Mouse (Mus musculus) heart, adult 9 months (tissue): ENCODE measurements around the gene Olfr134.
"Not testable (repeated sequence)": the region's sequence is repeated elsewhere in the genome, so short reads cannot be mapped to it uniquely, and the experiment has no call there.

Experiments used
- DNase-seq, 2 experiments: peaks; one replicate each; pipeline ENCODE4 v3.0.0; 2022; ENCODE audit warnings: low spot score in 2 of 2

The Olfr134 gene

DNA sequence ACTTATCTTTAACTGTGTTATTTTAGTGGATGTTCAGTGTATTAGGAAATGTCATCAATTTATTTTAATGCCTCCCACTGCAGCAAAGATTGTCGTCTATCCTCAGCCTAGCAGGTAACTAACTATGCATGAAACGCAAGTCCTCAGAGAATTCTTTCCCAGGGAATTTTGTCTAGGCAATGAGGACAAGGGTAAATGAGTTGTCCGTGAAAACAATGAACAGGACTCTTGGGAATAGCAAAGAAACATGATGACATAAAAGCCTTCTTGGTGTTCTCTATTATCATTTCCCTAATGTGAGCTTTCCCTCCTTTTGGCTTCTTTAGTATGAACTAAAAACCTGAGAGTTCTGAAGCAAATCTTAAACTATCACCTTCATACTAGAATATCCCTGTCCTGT lies at the start of gene Olfr134:
Gene Olfr134 (plus strand): TSS at position 301 of the 400 bp plus-strand sequence.
- no peak for DNase-seq

DNA sequence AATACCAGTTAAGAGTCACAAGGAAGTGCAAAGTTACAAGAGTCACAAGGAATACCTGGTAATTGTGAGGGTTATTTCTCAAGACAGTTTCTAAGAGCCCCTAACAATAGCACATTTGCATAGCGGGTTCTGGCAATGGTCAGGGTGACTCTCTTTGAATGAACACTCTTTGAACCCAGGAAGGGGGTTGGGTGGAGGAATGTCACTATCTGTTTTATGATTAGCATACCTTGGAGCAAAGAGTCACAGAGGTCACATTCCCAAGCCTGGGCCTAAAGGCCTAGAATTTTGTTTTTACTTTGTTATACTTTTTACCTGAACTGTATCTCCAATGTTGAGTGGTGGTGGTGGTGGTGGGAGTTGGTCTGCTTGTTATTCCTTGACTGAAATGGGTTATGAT lies 47.0 kb upstream of the Olfr134 start:
- not testable (repeated sequence) for DNase-seq

DNA sequence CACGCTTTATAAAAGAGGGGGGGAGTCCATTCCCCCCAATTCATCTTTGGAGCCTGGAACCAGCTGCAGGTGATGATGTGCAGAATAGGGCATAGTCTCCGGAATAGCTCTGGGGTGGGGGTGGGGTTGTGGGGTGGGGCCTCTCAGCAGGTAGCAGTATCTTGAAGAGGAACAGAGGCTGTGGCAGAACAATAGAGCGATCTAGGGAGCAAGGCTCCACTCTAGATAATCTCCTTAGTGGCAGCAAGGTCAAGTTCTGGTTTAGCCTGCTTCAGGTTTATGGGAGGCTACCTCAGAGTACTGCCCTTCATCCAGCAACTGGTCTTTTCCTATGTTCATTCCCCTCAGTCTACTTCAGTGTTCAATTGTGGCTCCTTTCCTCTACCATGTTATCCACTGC lies 45.8 kb upstream of the Olfr134 start:
- not testable (repeated sequence) for DNase-seq

DNA sequence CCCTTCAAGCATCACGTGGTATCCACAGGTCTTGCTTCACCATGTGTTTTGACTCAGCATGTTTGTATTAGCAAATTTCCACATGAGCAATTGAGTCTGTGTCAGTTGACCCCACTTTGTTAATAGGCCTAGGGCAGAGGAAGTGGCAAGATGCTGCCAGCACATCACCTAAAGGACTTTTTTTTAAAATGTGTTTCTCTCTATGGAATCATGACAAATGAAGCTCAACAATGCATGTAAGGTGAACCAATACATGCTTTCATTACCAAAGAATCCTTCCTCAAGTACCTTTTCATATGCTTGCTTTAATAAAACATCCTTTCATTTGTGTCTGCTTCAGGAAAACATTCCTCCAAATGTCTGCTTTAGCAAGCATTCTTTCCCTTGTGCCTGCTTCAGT lies 36.8 kb upstream of the Olfr134 start, which contains the start of gene Olfr132:
Gene Olfr132 (minus strand): TSS at position 101 of the 400 bp plus-strand sequence.
- no peak for DNase-seq

DNA sequence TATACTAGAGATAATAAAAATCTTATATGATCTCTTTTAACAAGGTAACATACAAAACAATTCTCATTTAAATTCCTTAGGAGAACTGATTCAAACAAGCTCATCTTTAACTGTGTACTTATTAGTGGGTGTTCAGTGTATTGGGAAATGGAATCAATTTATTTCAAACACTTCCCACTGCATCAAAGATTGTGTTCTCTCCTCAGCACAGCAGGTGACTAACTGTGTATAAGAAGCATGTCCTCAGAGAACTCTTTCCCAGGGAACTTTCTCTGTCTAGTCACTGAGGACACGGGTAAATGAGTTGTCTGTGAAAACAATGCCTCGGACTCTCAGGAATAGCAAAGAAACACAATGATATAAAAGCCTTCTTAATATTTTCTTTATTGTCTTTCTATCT lies 26.2 kb upstream of the Olfr134 start, which contains the start of gene Olfr133:
Gene Olfr133 (plus strand): TSS at position 301 of the 400 bp plus-strand sequence.
- no peak for DNase-seq

DNA sequence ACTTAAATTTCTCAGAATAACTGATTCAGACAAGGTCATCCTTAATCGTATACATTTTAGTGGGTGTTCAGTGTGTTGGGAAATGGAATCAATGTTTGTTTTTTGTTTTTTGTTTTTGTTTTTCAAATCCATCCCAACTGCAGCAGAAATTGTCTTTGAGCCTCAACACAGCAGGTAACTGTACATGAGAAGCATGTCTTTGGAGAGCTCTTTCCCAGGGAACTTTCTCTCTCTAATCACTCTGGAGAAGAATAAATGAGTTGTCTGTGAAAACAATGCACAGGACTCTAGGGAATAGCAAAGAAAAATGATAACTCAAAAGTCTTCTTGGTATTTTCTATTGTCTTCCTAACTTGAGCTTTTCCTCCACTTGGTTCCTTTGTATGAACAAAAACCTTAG lies 32.8 kb downstream of the Olfr134 start, which contains the start of gene Olfr135:
Gene Olfr135 (plus strand): TSS at position 301 of the 400 bp plus-strand sequence.
- no peak for DNase-seq
